Mouse (Mus musculus) liver, embryonic 14.5 days (tissue): Measurements from ENCODE around the gene Mfn1.

ENCODE experiments used
- CTCF ChIP-seq: IDR thresholded peaks from 2 replicates; pipeline ENCODE4 v1.5.1; 2016; ENCODE audit warnings: antibody characterized with exemption, low read depth, control low read depth
- EP300 ChIP-seq: IDR thresholded peaks from 2 replicates; pipeline ENCODE4 v1.6.1; 2016; ENCODE audit warnings: antibody characterized with exemption, low read depth

GRCm38 (mm10) chr3:32580738-32581137 lies 51.5 kb downstream of the Mfn1 start:
- no peak for TF ChIP-seq CTCF
- no peak for TF ChIP-seq EP300
